Mouse (Mus musculus): Measurements from ENCODE around the gene Hsp90ab1.

Gene Hsp90ab1

DNA sequence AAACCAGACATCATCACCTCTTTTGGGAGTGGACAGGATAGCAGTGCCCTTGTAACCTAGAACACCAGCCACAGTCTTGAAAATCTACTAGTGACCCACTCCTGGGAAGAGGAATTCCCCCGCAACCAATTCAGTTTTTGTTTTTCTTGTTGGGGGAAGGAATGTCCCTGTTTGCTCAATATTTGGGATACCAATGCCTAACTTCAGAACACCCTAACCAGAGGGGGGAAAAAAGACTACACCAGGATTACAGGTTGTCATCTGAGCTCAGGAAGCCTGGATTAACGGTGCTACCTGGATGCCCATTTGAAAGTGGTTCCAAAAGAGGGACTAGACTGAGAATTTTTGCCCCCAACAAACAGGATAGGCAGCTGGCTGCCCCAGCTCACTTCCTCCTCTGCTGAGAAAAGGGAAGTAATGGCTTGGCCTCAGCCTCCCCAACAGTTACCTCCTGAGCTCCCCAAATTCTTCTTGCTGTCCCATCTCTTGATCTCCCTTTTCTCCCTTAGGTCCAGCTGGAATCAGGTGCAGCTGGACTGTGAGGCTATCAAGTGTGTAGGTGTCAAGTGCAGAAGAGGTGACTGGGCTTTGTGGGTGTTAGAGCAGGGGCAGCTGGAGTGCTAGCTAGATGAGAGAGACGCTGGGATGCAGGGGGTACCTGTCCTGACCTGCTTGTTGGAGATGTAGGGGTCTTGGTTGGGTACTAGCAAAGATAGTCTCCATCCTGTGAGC, 16.4 kb downstream of the Hsp90ab1 start:
- peak in 1 of 2 experiments; percentile 3 for DNase-seq

DNA sequence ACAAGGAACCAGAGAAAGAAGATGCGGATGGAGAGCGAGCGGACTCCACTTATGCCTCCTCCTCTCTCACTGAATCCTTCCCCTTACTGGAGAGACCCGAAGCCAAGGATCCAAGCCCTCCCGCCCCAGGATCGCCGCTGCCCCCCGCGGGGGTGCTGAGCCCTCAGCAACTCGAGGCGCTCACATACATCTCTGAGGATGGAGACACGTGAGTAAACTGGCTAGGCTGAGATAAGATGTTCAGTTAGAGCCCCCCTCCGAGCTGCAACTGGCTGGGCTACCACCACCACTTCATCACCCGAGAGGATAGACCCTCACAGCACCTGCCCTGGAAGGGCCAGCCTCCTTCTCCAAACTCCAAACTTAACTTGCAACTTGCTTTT, 17.0 kb downstream of the Hsp90ab1 start:
- no peak for DNase-seq

DNA sequence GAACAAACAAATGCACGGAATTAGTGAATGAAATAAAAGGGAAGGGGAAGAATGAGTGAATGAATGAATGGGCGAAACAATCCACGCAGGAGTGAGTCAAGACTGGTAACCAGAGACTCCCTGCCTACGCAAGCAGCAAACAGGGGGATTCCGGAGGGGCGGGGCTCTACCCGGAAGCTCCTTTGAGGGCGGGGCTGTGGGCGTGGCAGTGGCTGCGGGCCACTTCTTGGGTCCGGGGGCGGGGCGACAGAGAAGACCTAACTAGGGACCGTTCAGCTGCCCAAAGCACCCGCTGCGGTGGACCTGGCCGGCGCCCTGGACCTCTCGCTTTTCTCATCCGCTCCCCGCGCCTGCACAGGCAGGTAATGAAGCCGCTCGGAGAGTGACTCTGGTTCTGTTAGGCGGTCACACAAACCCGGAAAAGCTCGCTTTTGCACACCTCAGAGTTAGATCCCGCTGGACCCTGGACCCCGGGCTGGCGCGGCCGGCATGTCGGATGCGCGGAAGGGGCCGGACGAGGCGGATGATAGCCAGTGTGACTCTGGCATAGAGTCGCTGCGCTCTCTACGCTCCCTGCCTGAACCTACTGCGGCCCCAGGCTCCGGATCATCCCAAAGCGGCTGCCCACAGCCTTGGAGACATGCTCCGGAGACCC, 17.5 kb downstream of the Hsp90ab1 start, which contains the start of gene Nfkbie:
Nfkbie (plus strand) TSS at position 252 of the 655 bp plus-strand sequence.
- DNase-seq: peak; percentile 99

DNA sequence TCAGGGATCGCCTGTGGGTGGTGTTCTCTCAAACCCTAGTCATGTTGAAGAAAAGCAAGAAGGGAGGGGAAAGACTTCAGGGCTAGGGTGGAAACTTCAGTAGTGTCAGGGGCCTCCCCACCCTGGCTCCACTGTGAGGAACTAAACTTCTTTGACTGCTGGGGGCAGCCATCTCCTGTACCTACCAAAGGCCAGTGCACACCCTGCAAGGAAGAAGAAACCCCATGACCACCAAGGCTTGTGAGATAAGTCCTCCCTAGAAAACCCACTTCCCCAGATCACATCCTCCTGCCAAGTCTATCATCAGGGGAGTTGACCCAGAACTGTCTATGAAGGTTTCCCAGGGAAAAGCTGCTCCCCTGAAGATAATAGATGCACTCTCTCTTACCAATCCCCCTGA, 18.7 kb downstream of the Hsp90ab1 start:
- DNase-seq: no peak

DNA sequence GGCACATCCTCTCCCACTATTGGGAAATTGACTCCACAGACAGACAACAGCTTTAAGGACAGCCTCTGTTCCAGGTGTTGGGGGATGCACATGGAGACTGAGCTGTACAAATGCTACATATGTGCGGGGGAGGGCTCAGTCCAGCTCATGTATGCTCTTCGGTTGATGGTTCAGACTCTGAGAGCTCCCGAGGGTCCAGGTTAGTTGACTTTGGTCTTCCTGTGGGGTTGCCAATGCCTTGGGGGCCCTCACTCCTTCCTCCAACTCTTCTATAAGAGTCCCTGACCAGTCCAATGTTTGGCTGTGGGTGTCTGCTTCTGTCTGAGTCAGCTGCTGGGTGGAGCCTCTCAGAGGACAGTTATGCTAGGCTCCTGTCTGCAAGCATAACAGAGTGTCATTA, 20.0 kb downstream of the Hsp90ab1 start:
- no peak for DNase-seq

DNA sequence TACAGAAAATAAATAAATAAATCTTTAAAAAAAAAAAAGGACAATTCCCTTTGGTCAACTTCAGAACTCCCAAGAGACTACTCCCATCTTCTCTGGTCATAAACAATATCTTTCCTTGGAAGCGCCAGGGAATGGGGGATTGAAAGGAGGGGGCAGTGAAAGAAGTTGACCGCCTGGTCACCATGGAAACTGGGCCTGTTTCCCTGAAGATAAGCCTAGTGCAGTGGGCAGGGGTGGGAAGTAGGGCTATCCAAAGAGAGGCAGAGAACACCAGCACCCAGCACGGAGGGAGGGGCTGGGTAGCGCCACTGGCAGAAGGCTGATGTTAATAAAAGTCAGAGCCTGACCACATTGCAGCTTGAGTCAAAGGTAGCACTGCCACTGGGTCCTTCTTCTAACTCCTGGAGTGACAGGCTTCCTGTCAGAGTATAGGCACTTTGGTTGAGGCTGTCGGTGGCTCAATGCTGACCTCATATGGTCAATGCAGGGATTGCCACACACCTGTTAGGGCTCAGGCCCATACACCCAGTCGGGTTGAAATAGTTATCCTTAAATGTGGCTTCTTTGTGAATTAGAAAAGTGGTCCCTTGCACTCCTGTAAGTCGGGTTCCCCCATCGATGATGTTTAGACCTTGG, 21.1 kb downstream of the Hsp90ab1 start:
- peak; percentile 86 to 87 for DNase-seq

DNA sequence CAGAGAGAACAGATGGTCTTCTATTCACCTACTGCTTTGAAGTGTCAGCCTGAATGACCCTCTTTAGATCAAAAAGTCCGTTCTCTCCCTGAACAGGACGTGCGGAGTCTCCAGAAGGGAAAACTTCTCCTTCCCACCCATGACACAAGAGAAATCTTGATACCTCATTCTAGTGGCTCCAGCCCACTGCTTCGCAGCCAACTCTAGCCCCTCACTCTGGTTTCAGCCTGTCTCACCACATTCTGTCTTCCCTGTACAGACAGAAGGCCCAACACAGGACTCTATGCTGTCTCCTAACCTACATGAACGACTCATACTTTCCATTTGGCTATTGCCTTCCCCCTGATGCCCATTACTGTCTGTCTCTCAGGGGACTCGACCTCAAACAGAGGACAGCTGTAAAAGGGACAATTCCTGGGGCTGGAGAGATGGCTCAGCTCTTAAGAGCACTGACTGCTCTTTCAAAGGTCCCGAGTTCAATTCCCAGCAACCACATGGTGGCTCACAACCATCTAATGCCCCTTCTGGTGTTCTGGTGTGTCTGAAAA, 21.7 kb downstream of the Hsp90ab1 start:
- DNase-seq: no peak

DNA sequence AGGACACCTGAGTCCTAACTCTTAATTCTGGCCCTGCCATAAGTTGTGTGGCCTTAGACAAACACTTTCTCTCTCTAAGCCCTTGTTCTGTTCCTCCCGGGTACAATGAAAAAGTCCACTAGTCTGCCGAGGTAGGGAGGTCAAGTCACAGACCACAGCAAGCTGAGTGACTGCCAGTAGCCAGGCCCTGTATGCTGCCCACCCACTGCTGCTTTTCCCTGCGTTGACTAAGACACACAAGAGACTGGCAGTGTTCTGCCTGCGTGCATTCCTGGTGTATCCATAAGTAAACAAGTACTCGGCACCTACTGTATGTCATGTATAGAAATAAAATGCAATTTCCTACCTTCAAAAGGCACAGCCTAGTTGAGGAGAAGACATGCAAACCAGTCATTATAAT, 22.8 kb downstream of the Hsp90ab1 start:
- DNase-seq: no peak

DNA sequence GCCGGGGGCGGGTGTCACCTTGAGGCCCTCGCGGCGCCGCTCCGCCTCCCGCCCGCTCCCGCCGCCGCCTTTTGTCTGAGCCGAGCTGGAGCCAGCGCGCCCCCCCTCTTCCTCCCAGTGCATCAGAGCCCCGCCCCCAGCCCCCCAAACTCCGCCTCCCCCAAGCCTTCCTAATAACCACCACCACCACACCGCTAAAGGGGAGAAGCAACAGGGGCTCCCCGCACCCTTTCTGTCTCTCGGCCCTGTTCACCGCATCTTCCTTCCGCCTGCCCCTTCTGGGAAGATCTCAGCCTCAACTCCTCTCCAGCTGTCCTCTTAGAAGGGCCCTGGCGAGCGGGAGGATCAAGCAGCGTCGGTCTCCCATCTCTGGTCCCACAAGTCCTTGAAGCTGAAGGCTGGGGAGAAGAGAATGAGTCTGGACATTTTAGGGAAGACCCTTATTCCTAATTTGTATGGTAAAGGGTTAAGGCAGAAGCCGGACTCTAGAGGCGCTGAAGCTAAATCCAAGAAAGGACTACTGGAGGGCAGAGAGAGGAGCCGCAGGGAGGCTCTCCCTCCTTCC, 23.4 kb downstream of the Hsp90ab1 start, which contains the start of gene Tmem151b:
Tmem151b (minus strand) TSS at position 61 of the 565 bp plus-strand sequence.
- peak; percentile 70 to 74 for DNase-seq

DNA sequence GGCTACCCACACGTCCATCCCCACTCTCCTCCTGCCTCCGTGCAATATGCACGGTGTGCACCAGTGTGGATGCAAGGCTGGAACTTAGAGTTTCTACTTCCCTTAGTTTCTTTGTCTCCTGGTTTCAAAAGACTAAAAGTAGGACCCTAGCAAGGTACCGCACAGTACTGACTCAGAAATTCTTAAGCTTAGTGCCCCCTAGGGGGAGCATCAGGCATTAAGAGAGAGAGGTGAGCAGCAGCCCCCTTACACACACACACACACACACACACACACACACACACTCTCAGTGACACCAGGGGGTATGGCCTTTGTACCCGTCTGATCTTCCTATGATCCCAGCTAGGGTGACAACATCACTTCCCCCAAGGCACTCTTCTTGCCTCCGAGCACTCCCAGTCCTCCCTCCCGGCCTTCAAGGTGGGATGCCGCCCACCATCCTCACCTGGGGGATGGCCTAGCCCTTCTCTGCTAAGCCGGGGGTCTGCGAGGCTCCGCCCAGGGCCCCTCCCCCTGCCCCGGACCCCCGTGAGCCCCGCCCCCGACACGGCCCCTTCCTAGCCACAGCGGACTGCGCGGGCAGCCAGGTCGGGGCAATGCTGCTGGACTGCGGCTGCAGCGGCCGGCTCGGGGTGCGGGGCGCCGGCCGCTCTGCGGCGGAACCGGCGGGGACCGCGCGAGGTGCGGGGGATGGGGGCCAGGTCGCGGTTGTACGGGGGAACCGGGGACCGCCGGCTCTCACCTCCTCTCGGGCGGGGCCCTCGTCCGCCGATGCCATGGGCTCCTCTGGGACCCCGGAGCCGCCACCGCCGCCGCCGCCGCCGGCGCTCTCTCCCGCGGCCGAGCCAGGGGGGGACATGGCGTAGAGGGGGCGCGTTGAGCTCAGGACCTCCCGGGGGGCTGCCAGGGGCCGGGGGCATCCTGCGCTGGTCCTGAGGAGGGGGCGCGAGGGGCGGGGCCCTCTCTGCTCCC, 24.2 kb downstream of the Hsp90ab1 start:
- peak; percentile 41 to 59 for DNase-seq

DNA sequence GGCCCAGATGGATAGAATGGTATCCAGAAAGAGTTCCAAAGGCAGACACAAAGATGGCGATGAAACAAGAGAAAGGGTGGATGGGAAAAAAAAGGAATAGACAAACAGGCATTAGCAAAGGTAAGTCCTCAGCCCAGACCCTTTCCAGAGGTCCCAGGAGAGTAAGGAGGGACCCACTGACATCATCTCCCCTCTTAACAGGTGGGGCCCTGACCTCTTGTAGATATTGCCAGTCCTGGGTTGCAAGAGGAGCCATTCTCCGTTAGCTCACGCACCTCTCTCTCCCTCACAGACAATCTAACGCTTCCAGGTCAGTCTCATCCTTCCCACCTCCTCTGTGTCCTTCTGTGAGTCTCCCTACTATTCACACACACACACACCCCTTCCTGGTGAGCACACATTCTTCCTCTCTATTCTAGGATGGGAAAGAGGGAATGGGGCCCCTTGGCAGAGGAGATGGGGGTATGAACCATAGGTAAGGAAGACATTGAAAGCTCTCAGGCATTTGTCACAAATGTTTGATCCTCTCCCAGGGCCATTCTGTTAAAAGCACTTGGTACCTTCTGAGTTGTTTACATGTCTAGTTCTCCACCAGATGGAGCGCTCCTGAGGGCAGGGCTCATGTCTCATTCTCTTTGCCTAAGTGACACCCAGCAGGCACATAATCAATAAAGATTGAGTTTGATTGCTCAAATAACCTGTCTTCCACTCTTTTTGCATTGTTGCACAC, 25.4 kb downstream of the Hsp90ab1 start:
- DNase-seq: no peak

DNA sequence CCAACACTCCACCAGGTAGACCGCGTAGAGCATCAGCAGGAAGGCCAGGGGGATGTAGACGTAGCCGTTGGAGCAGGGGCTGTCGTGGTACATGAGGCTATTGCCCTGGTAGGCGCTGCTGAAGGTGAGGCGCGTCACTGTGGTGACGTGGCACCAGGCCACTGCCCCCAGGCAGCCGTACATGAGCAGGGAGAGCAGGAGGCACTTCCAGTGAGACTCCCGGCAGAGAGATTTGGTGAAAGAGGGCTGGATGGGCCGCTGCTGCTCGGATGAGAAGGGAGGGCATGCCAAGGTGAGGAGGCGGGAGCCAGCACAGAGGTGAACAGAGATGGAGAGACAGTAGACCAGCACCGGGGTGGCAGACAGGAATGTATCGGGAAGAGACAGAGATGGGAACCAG, 26.1 kb downstream of the Hsp90ab1 start:
- DNase-seq: no peak

DNA sequence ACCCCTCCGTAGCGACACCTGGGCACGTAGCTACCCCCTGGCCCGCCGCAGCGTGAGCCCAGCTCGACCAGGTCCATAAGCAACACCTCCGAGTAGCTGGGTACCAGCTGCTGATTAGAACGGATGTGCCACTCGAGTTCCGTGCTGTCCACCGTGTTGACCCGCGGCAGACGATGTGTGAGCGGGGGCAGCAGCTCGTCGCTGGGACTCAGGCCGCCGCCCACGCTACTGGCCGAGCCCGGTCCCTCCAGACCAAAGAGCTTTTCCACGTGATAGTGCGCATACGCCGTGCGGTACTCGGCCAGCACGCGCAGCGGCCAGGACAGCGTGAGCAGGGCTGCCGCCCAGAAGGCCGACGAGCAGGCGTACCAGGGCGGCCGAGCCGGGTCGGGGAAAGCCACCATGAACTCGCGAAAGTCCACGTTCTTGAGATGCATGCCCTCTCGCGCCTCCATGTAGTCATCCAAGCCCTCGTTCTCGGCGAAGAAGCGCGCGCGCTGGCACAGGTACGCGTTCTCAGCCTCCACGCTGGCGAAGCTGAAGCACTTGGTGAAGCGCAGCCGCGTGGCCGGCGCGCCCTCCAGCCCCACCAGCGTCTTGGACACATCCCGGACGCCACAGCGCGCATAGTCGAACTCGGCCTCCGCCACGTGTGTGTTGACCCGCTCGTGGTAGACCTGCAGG, 27.7 kb downstream of the Hsp90ab1 start:
- DNase-seq: peak in 1 of 2 experiments; percentile 46

DNA sequence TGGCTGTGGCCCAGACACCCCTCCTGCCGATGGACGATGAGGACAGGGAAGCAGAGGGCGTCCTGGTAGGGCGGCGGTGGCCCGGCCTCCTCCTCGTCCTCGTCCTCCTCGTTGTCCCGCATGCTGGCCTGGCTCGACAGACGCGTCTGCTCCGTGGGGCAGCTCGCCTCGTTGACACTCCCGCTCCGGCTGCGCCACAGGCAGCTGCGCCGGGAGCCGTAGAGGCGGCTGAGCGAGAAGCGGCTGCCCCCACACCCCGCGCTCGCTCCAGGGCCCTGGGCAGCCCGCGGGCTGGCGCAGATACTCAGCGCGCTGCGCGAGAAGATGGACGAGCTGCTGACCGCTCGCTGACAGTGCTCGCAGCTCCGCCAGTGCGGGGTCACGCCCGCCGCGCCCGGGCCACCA, 28.2 kb downstream of the Hsp90ab1 start:
- peak in 1 of 2 experiments; percentile 39 for DNase-seq

DNA sequence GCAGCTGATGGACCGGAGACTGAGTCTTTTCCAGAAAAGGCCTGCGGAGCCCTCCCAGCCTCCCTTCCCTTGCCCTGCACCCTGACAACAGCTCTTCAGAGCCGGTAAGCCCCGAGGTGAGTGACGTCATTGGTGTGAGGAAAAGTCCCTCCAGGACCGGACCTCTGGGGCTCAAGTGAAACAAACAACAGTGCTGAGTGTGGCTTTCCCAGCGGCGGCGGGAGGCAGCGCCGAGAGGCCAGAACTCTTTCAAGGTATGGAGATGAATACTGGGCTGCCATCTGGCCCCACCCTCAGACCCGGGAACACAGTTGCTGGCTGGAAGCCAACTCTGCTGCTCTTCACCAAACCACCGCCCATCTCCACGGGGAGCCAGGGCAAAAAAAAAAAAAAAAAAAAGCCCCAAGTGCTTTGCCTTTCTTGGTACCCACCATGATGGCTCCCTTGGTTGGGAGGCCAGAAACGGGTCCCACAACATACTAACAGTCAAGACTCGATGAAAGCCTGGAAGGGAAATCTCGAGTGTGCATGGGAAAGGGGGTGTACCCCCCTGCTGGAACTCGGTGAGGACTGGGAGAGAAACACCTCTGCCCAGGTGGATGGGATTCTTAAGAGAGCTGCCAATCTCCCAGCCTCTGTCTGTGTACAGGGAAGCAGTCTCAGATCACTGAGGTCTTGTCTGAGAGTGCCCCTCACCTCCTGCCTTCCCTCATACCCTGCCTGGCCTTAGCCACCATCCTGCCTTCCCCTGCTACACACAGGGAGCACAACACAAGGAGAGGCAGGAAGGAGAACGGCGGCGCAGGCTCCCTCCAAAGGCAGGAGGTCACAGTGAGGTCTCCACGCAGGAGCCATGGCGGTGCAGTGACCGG, 28.8 kb downstream of the Hsp90ab1 start:
- DNase-seq: no peak

DNA sequence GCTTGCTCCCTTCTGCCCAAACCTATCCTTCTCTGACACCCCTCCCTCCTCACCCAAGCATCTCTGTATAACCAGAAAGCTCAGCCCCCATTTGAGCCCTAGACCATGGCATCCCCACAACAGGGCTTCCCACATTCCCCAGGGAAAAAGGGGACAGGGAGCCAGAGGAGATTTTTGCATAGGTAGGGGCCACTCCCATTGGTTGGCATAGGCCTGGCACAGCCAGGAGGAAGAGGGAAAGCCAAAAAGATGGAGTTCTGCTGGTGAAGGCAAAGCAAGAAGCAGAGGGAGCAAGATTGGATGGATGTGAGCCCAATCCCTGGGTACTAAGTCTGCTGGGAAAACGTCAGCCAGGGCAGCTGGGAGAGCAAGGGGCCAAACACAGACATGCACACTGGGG, 30.0 kb downstream of the Hsp90ab1 start:
- DNase-seq: no peak

DNA sequence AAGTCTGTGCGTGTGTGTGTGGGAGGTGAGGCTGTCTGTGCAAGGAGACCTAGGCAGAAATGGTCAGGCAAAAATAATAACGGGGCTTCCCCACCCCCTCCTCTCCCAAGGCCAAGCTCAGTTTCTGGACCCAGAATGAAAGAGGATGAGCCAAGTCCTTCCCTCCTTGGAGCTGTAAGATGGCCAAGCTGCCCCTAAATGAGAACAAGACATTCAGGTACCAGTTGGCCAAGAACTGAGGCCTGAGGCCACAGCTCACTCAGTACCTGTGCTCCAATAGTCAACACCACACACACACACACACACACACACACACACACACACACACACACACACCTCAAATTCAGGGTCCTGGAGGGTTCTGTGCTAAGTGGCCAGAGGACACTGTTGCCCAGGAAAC, 30.4 kb downstream of the Hsp90ab1 start:
- no peak for DNase-seq

DNA sequence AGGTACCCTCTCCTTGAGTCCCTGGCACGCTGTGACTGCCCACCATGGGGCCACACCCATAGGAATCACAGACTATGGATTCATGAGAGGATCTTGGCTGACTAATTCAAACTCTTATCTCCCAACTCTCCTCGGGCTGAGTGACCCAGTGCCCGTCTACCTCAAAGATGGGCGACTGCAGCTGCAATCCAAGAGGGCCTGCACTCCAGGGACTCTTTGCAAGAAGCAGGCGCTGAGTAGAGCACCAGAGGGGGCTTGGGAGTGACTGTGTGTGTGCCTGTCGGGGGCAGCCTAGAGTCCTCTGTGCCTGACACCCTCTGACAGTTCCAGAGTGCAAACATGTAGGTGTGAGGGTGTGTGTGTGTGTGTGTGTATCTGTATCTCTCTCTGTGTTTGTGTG, 30.9 kb downstream of the Hsp90ab1 start:
- DNase-seq: no peak

DNA sequence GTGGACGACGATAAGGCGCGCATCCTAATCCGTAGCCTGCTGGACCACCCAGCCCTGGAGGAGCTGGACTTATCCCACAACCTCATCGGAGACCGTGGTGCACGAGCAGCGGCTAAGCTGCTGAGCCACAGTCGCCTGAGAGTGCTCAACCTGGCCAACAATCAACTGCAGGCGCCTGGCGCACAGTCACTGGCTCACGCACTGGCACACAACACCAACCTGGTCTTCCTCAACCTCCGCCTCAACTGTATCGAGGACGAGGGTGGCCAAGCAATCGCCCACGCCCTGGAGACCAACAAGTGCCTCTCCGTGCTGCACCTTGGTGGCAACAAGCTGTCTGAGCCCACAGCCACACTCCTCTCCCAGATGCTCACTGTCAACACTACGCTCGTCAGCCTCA, 33.4 kb downstream of the Hsp90ab1 start:
- DNase-seq: no peak

DNA sequence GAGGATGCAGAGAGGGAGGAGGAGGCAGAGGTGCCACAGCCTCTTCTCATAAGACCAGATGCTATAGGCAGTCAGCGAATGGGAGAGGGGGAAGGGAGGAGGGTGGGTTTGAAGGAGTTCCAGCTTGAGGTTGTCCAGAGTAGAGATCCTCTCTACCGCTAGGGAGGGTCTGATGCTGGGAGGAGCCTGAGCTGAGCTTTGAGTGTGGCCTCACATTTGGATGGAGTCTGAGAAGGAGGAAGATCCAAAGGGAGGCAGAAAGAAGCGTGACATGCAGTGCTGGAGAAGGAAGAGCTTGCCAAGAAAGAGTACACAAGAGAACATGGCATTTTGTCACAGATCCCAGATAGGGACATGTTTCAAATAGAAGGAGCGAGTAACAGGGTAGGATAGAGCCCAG, 34.7 kb downstream of the Hsp90ab1 start:
- no peak for DNase-seq

Data from kidney, postnatal 4 days (tissue).